ENCODE assay signal across 10 mouse cellular contexts in genomic region chr12:84178052-84178451, GRCm38 (mm10). TPM values are rescaled to one million over a fixed set of nuclear protein-coding genes. Genes with fewer than 3 reads are reported as not detected.
DNase-seq lines count a peak whose midpoint lies in the region; ATAC-seq and TF ChIP-seq lines count a peak whose summit lies in the region.
"Had no signal": no experiment of that assay in that cellular context is flagged by ENCODE, and none has a peak within 500 bp of the region (broad histone marks: within the 10 kb centered on the region; RNA-seq: fewer than 3 reads in every experiment).

No protein-coding gene starts in this region.

- peak; percentile 68 to 84 for DNase-seq in adrenal gland, adult (ENCODE audit: inconsistent age in 2 of 2, low spot score in 1 of 2)
- no peak for DNase-seq in adrenal gland, adult 8-10 months
- DNase-seq in kidney, adult 2 months, result no peak
- DNase-seq in retina, embryonic 14.5 days (ENCODE audit: low spot score), result no peak
- DNase-seq in adipocyte (ENCODE audit: low spot score), result no peak
- DNase-seq: heart, postnatal 14 days had no signal

- peak overlapping the region; percentile 97; the same call in 1 of the 2 replicates for H3K27ac ChIP-seq in kidney, embryonic 14.5 days (ENCODE audit: low read depth, low read length)
- H3K27ac ChIP-seq in kidney, adult 2 months (ENCODE audit: insufficient read depth, low read depth, low read length), result no peak overlapping the region
- peak overlapping the region; percentile 99 for H3K27ac ChIP-seq in liver, embryonic 15.5 days (replicated peaks)

- no peaks in the 10 kb centered on the region for H3K27me3 ChIP-seq in kidney, embryonic 14.5 days (ENCODE audit: control insufficient read depth, insufficient read depth, low read length)
- no peaks in the 10 kb centered on the region for H3K27me3 ChIP-seq in kidney, adult 2 months (replicated peaks; ENCODE audit: control insufficient read depth, insufficient read depth, low read length)
- H3K27me3 ChIP-seq in E14TG2a.4 (ENCODE audit: insufficient read depth, low read length), result no peaks in the 10 kb centered on the region
- no peaks in the 10 kb centered on the region for H3K27me3 ChIP-seq in liver, embryonic 15.5 days

- TF ChIP-seq CTCF in kidney, adult 2 months (conservative IDR thresholded peaks at IDR 0.05; ENCODE audit: insufficient read depth, insufficient read length, low read depth, low read length), result no peak
- no peak for TF ChIP-seq CTCF in E14TG2a.4 (conservative IDR thresholded peaks at IDR 0.05; ENCODE audit: low read length)

- peaks cover 12% of the 10 kb centered on the region for H3K36me3 ChIP-seq in kidney, embryonic 14.5 days (ENCODE audit: control insufficient read depth, insufficient read depth, low read length)
- peaks cover 1% of the 10 kb centered on the region; the same call in 1 of the 2 replicates for H3K36me3 ChIP-seq in kidney, adult 2 months (ENCODE audit: control insufficient read depth, insufficient read depth, low read length)
- H3K36me3 ChIP-seq in E14TG2a.4 (ENCODE audit: insufficient read depth, low read length), result peaks cover 43% of the 10 kb centered on the region
- peaks cover 31% of the 10 kb centered on the region for H3K36me3 ChIP-seq in liver, embryonic 15.5 days (replicated peaks)

- 30% methylated on average over 1 of the region's 1 CpGs for WGBS in kidney, embryonic 14.5 days
- 74% methylated on average over 1 of the region's 1 CpGs for WGBS in kidney, adult 2 months
- WGBS in liver, embryonic 15.5 days (ENCODE audit: insufficient replicate concordance), result 36% methylated on average over 1 of the region's 1 CpGs

- no peak overlapping the region for H3K4me2 ChIP-seq in kidney, embryonic 14.5 days (replicated peaks; ENCODE audit: low read depth, low read length)
- peak overlapping the region; percentile 87 for H3K4me2 ChIP-seq in liver, embryonic 15.5 days

- H3K4me1 ChIP-seq in kidney, embryonic 14.5 days (ENCODE audit: control insufficient read depth, insufficient read depth, low read length), result peaks cover 74% of the 10 kb centered on the region
- peaks cover 61% of the 10 kb centered on the region for H3K4me1 ChIP-seq in kidney, adult 2 months (ENCODE audit: control insufficient read depth, insufficient read depth, low read length)
- H3K4me1 ChIP-seq in E14TG2a.4 (replicated peaks; ENCODE audit: low read depth, low read length), result peaks cover 93% of the 10 kb centered on the region
- peaks cover 97% of the 10 kb centered on the region for H3K4me1 ChIP-seq in liver, embryonic 15.5 days (replicated peaks)

- TF ChIP-seq POLR2A in kidney, adult 2 months (IDR thresholded peaks at IDR 0.05; ENCODE audit: low read depth, low read length), result no peak

- H3K9me3 ChIP-seq in kidney, embryonic 14.5 days (ENCODE audit: control insufficient read depth, low read length), result no peaks in the 10 kb centered on the region
- no peaks in the 10 kb centered on the region for H3K9me3 ChIP-seq in E14TG2a.4 (ENCODE audit: low read length)
- H3K9me3 ChIP-seq in liver, embryonic 15.5 days (replicated peaks), result no peaks in the 10 kb centered on the region
- H3K9me3 ChIP-seq: midbrain, embryonic 10.5 days had no signal

- no peak overlapping the region for H3K4me3 ChIP-seq in kidney, embryonic 14.5 days (ENCODE audit: low read length)
- H3K4me3 ChIP-seq in kidney, adult 2 months (ENCODE audit: insufficient read depth, low read depth, low read length), result no peak overlapping the region
- 0 out of 2 replicates have a peak overlapping the region, but pooled peaks have one; percentile 80 for H3K4me3 ChIP-seq in E14TG2a.4 (replicated peaks; ENCODE audit: low read length)
- no peak overlapping the region for H3K4me3 ChIP-seq in liver, embryonic 15.5 days (replicated peaks)
- H3K4me3 ChIP-seq: midbrain, embryonic 10.5 days had no signal

- ATAC-seq in kidney, embryonic 14.5 days (ENCODE audit: low FRiP score, low TSS enrichment), result no peak
- ATAC-seq in liver, embryonic 15.5 days (ENCODE audit: insufficient read depth), result no peak

- peak overlapping the region; percentile 7; the same call in 1 of the 2 replicates for H3K9ac ChIP-seq in kidney, embryonic 14.5 days (ENCODE audit: low read depth, low read length)
- H3K9ac ChIP-seq in liver, embryonic 15.5 days, result peak overlapping the region; percentile 80; the same call in 1 of the 2 replicates

RNA-seq across cellular contexts. Expression of gene Pnma1, which starts 29.8 kb away (rescaled TPM):
- total RNA-seq in adrenal gland, adult 8-10 months (2022), result under 1 TPM; 0.09 to 0.56 (median 0.35) TPM
- polyA plus RNA-seq in kidney, embryonic 14.5 days (2014; fragmentation: Nextera tagmentation; extraction: Ambion mirVana), result 0.24 and 0.51 TPM in 2 replicates
- 0.05 TPM in 1 of 2 replicates, not detected in the other for polyA plus RNA-seq in kidney, adult 2 months (2012; rRNA removed)
- polyA plus RNA-seq in liver, embryonic 15.5 days (2015; fragmentation: Nextera tagmentation; extraction: Ambion mirVana), result 0.16 and 0.24 TPM in 2 replicates

RNA-seq across cellular contexts. Expression of gene Elmsan1, which starts 40.6 kb away (rescaled TPM):
- total RNA-seq in adrenal gland, adult 8-10 months (2022), result 10 to 100 TPM; 21.2 to 31.2 (median 27.3) TPM
- polyA plus RNA-seq in kidney, embryonic 14.5 days (2014; fragmentation: Nextera tagmentation; extraction: Ambion mirVana), result 5.8 and 9.3 TPM in 2 replicates
- 6.7 and 7.4 TPM in 2 replicates for polyA plus RNA-seq in kidney, adult 2 months (2012; rRNA removed)
- polyA plus RNA-seq in liver, embryonic 15.5 days (2015; fragmentation: Nextera tagmentation; extraction: Ambion mirVana), result 7.7 and 8.7 TPM in 2 replicates

Comparison
In these comparisons a context has a peak if more than half of its experiments do, and no peak if none do; other contexts are left out.
1. DNase-seq: peak in adrenal gland, adult (2 of 2); none in adrenal gland, adult 8-10 months (single experiment), kidney, adult 2 months (single experiment), retina, embryonic 14.5 days (single experiment) and adipocyte (single experiment).